Mouse (Mus musculus) forebrain, embryonic 16.5 days (tissue): ENCODE data around the gene Tmprss12. TPM values are rescaled to one million over a fixed set of nuclear protein-coding genes. Genes with fewer than 3 reads are reported as not detected.
"Not testable (repeated sequence)": the region's sequence is repeated elsewhere in the genome, so short reads cannot be mapped to it uniquely, and the experiment has no call there.

Experiments used
- ATAC-seq: fragments of 200-750 bp; cut with Nextera tagmentation; 2 replicates; pipeline ENCODE4 v1.8.0; 2017; ENCODE audit warnings: mild to moderate bottlenecking, moderate library complexity
- H3K27ac ChIP-seq: fragments of 300-500 bp; sonication (generic); 2 replicates; pipeline ENCODE4 v1.5.1; 2014; ENCODE audit warnings: low read length, control low read depth
- H3K27me3 ChIP-seq: fragments of 300-500 bp; sonication (generic); replicated peaks from 2 replicates; pipeline ENCODE4 v1.6.1; 2014; ENCODE audit warnings: low read length; ENCODE audit not compliant: control insufficient read depth, insufficient read depth
- H3K36me3 ChIP-seq: fragments of 300-500 bp; sonication (generic); 2 replicates; pipeline ENCODE4 v1.6.1; 2014; ENCODE audit not compliant: control insufficient read depth, insufficient read depth
- H3K4me1 ChIP-seq: fragments of 300-500 bp; sonication (generic); replicated peaks from 2 replicates; pipeline ENCODE4 v1.6.1; 2014; ENCODE audit warnings: low read length; ENCODE audit not compliant: control insufficient read depth, insufficient read depth
- H3K4me2 ChIP-seq: fragments of 300-500 bp; sonication (generic); 2 replicates; pipeline ENCODE4 v1.6.1; 2014; ENCODE audit warnings: mild to moderate bottlenecking, low read length, control low read depth
- H3K4me3 ChIP-seq: fragments of 300-500 bp; sonication (generic); replicated peaks from 2 replicates; pipeline ENCODE4 v1.5.1; 2014; ENCODE audit warnings: mild to moderate bottlenecking, low read length, control low read depth
- H3K9ac ChIP-seq: fragments of 300-500 bp; sonication (generic); replicated peaks from 2 replicates; pipeline ENCODE4 v1.6.1; 2014; ENCODE audit warnings: low read depth, low read length, control low read depth
- H3K9me3 ChIP-seq: fragments of 300-500 bp; sonication (generic); 2 replicates; pipeline ENCODE4 v1.6.1; 2016; ENCODE audit warnings: low read length; ENCODE audit not compliant: control insufficient read depth
- WGBS: fragments of 180-500 bp; shearing (Covaris S2); extraction: QIAGEN DNeasy Blood & Tissue Kit; methylation state at CpG from one replicate; pipeline ENCODE4 v1.1.7; 2014; 5-methylcytosine and 5-hydroxymethylcytosine counted together
- polyA plus RNA-seq: library from polyadenylated mRNA; unstranded; fragments of >200 nt; fragmentation: Nextera tagmentation; extraction: Ambion mirVana; gene quantifications from 2 replicates; pipeline ENCODE4 v1.2.1, GENCODE M21; 2015

Tmprss12 gene
- polyA plus RNA-seq, 1 experiment from 2014 or later: not detected

DNA sequence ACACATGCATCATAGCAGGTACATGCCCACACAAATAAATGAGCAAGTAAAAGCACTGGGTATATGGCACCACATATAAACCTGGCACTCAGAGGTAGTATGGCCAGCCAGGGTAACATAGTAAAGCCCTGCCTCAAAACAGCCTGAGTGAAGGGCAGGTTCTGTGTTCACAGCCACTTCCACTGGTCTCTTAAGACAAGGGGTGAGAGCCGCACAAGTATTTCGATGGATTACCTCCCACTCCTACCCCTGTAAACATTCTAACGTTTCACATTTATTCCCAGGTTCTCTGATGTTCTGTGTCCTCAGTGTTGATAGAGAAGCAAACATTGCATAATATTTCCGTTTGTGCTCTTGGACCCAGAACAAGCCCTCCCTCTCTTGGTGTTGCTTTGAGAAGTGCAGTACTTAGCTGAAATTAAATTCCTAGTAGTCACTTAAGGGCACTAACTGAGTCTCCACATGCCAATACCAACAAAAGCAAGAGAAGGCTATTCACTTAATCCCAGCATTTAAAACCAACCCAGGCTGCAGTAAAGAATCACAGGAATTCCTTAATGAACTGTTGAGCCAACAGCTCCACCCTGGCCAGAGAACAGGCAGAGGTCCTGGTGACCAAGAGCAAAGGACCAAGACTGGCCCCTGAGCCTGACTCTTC, 37.5 kb downstream of the Tmprss12 start:
- H3K36me3 ChIP-seq, H3K27ac ChIP-seq, H3K4me3 ChIP-seq, H3K4me2 ChIP-seq, H3K4me1 ChIP-seq, H3K27me3 ChIP-seq, ATAC-seq, H3K9me3 ChIP-seq, H3K9ac ChIP-seq: not testable (repeated sequence)
- 29% methylated on average over 4 of the region's 4 CpGs for WGBS

DNA sequence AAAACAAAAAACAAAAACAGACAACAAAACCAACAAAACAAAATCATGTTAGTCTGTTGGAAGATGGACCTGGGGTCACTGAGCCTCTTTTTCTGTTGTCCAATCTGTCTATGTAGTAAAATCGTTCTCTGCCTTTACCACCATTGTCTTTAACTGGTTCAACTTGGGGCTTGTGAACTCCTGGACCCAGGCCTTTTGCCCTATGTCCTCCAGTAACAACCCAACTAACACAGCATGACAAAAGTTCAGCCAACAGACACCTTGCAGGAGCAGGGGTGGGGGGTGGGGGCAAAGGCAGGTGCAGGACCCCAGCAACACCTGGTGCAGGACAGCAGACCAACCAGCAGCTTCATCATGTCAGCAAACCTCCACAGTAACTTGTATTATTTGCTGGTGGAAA, 39.2 kb downstream of the Tmprss12 start:
- H3K27me3 ChIP-seq: no peaks in the 10 kb centered on the region
- WGBS: 80% methylated on average over 1 of the region's 1 CpGs
- no peak for ATAC-seq

DNA sequence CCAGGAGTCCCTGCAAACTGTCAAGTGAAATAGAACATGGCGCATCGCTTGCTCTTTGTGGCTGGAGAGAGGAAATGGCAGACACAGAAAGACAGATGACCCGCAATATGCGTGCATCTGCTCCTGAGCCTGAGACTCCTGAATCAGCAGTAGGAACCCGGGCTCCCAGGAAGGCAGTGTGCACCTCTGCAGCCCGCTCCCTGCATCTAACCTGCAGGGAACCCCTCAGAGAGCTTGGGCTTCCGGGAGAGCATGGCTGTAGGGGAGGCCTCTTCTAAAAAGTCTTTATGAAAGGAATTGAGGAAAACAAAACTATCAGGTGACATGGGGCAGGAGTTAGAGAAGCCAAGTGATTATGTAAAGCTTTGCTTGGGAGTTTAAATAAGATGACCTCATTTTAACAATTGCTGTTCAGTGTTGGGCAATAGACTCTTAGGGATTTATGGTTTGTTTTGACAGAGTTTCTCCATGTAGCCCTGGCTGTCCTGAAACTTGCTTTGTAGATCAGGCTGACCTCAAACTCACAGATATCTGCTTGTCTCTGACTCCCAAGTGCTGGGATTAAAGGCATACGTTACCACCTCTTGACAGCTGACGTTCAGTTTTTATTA, 39.8 kb downstream of the Tmprss12 start:
- WGBS: 80% methylated on average over 9 of the region's 9 CpGs
- Histone ChIP-seq H3K9me3 (no peaks in the 10 kb centered on the region), H3K4me2 (no peak overlapping the region), H3K27ac (no peak overlapping the region), H3K27me3 (no peaks in the 10 kb centered on the region), H3K4me3 (no peak overlapping the region), H3K9ac (no peak overlapping the region), H3K36me3 (no peaks in the 10 kb centered on the region), H3K4me1 (no peaks in the 10 kb centered on the region)
- ATAC-seq: no peak

More for the DNA sequence above, 39.2 kb downstream of the Tmprss12 start:
- H3K36me3 ChIP-seq: no peaks in the 10 kb centered on the region
- no peak overlapping the region for H3K4me3 ChIP-seq
- H3K27ac ChIP-seq: no peak overlapping the region
- no peak overlapping the region for H3K9ac ChIP-seq
- H3K4me2 ChIP-seq: no peak overlapping the region
- no peaks in the 10 kb centered on the region for H3K4me1 ChIP-seq
- H3K9me3 ChIP-seq: no peaks in the 10 kb centered on the region

GRCm38 (mm10) chr15:100321134-100321533, 40.5 kb downstream of the Tmprss12 start:
- H3K9ac ChIP-seq: no peak overlapping the region
- no peak overlapping the region for H3K27ac ChIP-seq
- no peaks in the 10 kb centered on the region for H3K4me1 ChIP-seq
- H3K27me3 ChIP-seq: no peaks in the 10 kb centered on the region
- H3K9me3 ChIP-seq: no peaks in the 10 kb centered on the region
- no peak overlapping the region for H3K4me2 ChIP-seq
- no peaks in the 10 kb centered on the region for H3K36me3 ChIP-seq
- 57% methylated on average over 5 of the region's 5 CpGs for WGBS
- ATAC-seq: no peak
- H3K4me3 ChIP-seq: no peak overlapping the region

DNA sequence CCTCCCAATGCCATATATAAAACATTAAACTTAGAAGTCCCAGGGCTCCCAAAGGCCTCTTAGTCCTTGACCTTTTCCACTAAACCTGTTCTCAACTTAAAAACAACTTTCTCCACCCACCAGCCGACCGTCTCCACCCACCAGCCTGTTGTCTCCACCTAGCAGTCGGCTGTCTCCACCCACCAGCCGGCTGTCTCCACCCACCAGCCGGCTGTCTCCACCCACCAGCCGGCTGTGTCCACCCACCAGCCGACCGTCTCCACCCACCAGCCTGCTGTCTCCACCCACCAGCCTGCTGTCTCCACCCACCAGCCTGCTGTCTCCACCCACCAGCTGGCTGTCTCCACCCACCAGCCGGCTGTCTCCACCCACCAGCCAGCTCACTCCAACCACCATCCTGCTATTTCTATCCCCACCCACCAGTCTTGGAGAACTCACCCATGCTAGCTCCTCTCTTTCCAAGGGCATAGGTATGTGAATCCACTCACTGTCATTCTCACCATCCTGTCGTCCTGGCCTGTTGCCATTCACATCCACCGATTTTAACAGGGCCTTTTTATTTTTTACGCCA, 43.5 kb downstream of the Tmprss12 start:
- H3K27me3 ChIP-seq: no peaks in the 10 kb centered on the region
- H3K36me3 ChIP-seq: no peaks in the 10 kb centered on the region
- 80% methylated on average over 12 of the region's 12 CpGs for WGBS
- no peak overlapping the region for H3K27ac ChIP-seq
- no peak overlapping the region for H3K4me3 ChIP-seq
- no peaks in the 10 kb centered on the region for H3K9me3 ChIP-seq
- H3K4me2 ChIP-seq: no peak overlapping the region
- ATAC-seq: no peak
- no peaks in the 10 kb centered on the region for H3K4me1 ChIP-seq
- no peak overlapping the region for H3K9ac ChIP-seq

- WGBS: 91% methylated on average over 3 of the region's 3 CpGs
- no peak overlapping the region for H3K4me3 ChIP-seq
- H3K27me3 ChIP-seq: no peaks in the 10 kb centered on the region
- H3K4me2 ChIP-seq: no peak overlapping the region
- no peak for ATAC-seq
- H3K4me1 ChIP-seq: no peaks in the 10 kb centered on the region
- H3K9ac ChIP-seq: no peak overlapping the region
- no peaks in the 10 kb centered on the region for H3K36me3 ChIP-seq
- H3K27ac ChIP-seq: no peak overlapping the region
- no peaks in the 10 kb centered on the region for H3K9me3 ChIP-seq
Measured at GRCm38 (mm10) chr15:100325235-100325634, 44.6 kb downstream of the Tmprss12 start.

DNA sequence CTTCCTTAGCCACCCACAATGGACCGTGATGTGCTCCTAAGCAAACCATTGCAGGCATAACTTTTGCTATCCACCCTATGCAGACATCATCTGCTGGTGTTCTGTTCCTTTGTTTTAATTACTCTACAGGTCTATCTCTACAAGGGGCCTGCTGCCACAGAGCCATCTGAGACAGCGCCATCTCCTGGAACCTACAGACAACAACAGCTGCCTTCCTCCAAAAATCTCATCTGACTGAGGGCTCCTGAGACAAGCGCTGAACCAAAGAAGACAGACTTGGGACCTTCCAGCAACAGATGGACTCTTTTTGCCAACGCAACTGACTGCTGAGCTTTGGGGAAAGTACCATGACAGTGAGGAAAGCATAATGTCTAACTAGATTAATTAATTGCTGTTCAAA, 47.5 kb downstream of the Tmprss12 start:
- not testable (repeated sequence) for H3K4me3 ChIP-seq, H3K9me3 ChIP-seq, H3K9ac ChIP-seq, H3K27me3 ChIP-seq, H3K27ac ChIP-seq, H3K36me3 ChIP-seq, H3K4me2 ChIP-seq, H3K4me1 ChIP-seq, ATAC-seq
- 60% methylated on average over 3 of the region's 4 CpGs for WGBS

GRCm38 (mm10) chr15:100329336-100329735, 48.7 kb downstream of the Tmprss12 start:
- H3K9me3 ChIP-seq, H3K4me1 ChIP-seq, H3K27me3 ChIP-seq, H3K36me3 ChIP-seq, H3K4me2 ChIP-seq, H3K9ac ChIP-seq, ATAC-seq, H3K27ac ChIP-seq, H3K4me3 ChIP-seq: not testable (repeated sequence)
- WGBS: 58% methylated on average over 9 of the region's 10 CpGs

DNA sequence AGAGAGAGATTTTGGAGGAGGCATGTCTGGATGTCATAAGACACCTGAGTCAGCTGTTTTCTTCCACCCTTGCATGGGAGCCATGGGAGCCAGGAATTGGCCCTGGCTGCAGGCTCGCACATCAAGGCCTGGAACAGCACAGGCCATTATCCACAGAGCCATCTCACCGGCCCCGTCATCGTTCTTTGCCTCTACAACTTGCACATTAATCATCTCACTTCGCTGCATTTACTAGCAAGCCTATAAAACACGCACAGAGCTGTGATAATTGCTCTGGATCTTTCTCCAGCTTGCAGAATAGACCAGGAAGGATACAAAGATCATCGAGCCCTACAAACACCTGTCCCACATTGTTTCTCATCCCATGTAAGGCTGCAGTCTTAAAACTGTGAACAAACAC, 50.1 kb downstream of the Tmprss12 start:
- WGBS: 78% methylated on average over 7 of the region's 7 CpGs

More for the DNA sequence above, 50.1 kb downstream of the Tmprss12 start:
- H3K36me3 ChIP-seq: no peaks in the 10 kb centered on the region
- H3K4me2 ChIP-seq: no peak overlapping the region
- H3K4me1 ChIP-seq: no peaks in the 10 kb centered on the region
- H3K9me3 ChIP-seq: no peaks in the 10 kb centered on the region
- ATAC-seq: no peak
- H3K27me3 ChIP-seq: no peaks in the 10 kb centered on the region
- no peak overlapping the region for H3K9ac ChIP-seq
- no peak overlapping the region for H3K27ac ChIP-seq
- H3K4me3 ChIP-seq: no peak overlapping the region
